Mouse (Mus musculus) liver, adult 2 months (tissue): ENCODE results near the gene Zfp704. TPM values are rescaled to one million over a fixed set of nuclear protein-coding genes. Genes with fewer than 3 reads are reported as not detected.

Experiments
- DNase-seq: peaks from one replicate; pipeline ENCODE4 v3.0.0-alpha.2; 2011; ENCODE audit warnings: low read depth, low spot score; ENCODE audit errors: extremely low read depth
- H3K27ac ChIP-seq: fragments of 200-500 bp; replicated peaks from 2 replicates; pipeline ENCODE4 v1.5.1; 2012; ENCODE audit warnings: low read depth, mild to moderate bottlenecking, control low read depth, inconsistent platforms, low read length; ENCODE audit not compliant: insufficient read depth
- H3K27me3 ChIP-seq: fragments of 200-500 bp; 2 replicates; pipeline ENCODE4 v1.6.1; 2012; ENCODE audit warnings: mild to moderate bottlenecking, moderate library complexity, low read length, inconsistent platforms; ENCODE audit not compliant: control insufficient read depth, insufficient read depth
- H3K36me3 ChIP-seq: fragments of 200-500 bp; 2 replicates; pipeline ENCODE4 v1.6.1; 2012; ENCODE audit warnings: low read length, inconsistent platforms; ENCODE audit not compliant: control insufficient read depth, insufficient read depth
- H3K4me1 ChIP-seq: fragments of 200-500 bp; 2 replicates; pipeline ENCODE4 v1.6.1; 2011; ENCODE audit warnings: low read length; ENCODE audit not compliant: control insufficient read depth, insufficient read depth
- H3K4me3 ChIP-seq: fragments of 200-500 bp; 2 replicates; pipeline ENCODE4 v1.5.1; 2011; ENCODE audit warnings: low read depth, mild to moderate bottlenecking, control low read depth, low read length, moderate library complexity; ENCODE audit not compliant: insufficient read depth
- H3K79me2 ChIP-seq: fragments of 200-500 bp; 2 replicates; pipeline ENCODE4 v1.6.1; 2012; ENCODE audit warnings: inconsistent platforms, mild to moderate bottlenecking, low read length, moderate library complexity; ENCODE audit not compliant: control insufficient read depth, insufficient read depth
- H3K9ac ChIP-seq: fragments of 200-500 bp; 2 replicates; pipeline ENCODE4 v1.6.1; 2012; ENCODE audit warnings: low read depth, mild to moderate bottlenecking, control low read depth, inconsistent platforms, low read length
- CTCF ChIP-seq: fragments of 200-500 bp; IDR thresholded peaks from 2 replicates; pipeline ENCODE4 v1.5.1; 2011; ENCODE audit warnings: low read depth, low read length, control low read depth
- POLR2A ChIP-seq: fragments of 200-500 bp; IDR thresholded peaks from 2 replicates; pipeline ENCODE4 v1.6.1; 2011; ENCODE audit warnings: low read length, control low read depth; ENCODE audit not compliant: insufficient read depth; ENCODE audit errors: extremely low read depth
- WGBS: fragments of 180-500 bp; shearing (Covaris S2); methylation state at CpG from one replicate; pipeline ENCODE4 v1.1.7; 2018; 5-methylcytosine and 5-hydroxymethylcytosine counted together
- polyA plus RNA-seq: library from polyadenylated mRNA; depleted of rRNA; stranded (reverse); fragments of >200 nt; gene quantifications from 2 replicates; pipeline ENCODE4 v1.2.3, GENCODE M21; 2012
- total RNA-seq: library from RNA; depleted of rRNA; stranded (reverse); fragments of >200 nt; gene quantifications from 2 replicates; pipeline ENCODE4 v1.2.3, GENCODE M21; 2014

Zfp704 gene
- total and polyA plus RNA-seq, 2 experiments: 1.3 to 3.2 TPM

DNA sequence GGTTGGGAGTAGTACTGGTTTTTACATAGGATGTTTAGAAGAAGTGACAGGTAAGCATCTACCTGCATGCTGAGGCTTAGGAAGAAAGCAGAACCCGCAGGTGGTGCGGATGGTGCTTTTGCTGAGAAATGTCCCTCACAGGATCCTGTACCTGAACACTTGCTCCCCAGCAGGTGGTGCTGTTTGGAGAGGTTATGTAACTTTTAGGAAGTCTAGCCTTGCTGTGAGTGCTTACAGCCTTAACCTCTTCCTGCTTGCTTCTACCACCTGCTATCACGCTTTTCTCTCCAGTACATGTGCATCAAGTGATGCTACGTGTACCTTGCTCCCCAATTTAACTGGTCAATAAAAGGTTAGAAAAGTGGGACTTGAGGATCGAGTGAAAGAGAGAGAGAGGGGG, 161.3 kb downstream of the Zfp704 start:
- no peaks in the 10 kb centered on the region for H3K27me3 ChIP-seq
- H3K4me3 ChIP-seq: no peak overlapping the region
- 92% methylated on average over 5 of the region's 5 CpGs for WGBS
- no peaks in the 10 kb centered on the region for H3K4me1 ChIP-seq
- DNase-seq: no peak
- H3K79me2 ChIP-seq: no peaks in the 10 kb centered on the region
- no peak overlapping the region for H3K27ac ChIP-seq
- no peak overlapping the region for H3K9ac ChIP-seq
- TF ChIP-seq POLR2A (no peak), CTCF (no peak)
- no peaks in the 10 kb centered on the region for H3K36me3 ChIP-seq

DNA sequence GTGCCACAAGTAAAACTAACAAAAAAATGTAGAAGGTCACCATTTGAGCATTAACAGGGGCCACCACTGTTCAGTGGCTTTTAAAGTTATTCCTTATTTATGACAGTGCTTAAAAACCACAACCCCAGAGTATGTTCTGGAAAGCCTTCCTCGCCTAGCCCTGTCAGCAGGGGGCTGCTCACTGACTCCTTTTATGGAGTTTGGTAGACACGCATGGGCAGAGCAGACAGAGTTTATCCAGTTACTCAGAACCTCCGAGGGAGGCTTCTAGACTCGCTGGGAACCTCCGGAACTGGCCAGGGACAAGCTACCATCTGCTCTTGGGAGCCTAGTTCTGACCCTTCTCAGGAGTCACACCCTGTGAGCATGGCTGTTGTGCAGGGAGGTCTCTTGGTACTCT, 165.3 kb downstream of the Zfp704 start:
- H3K27me3 ChIP-seq: no peaks in the 10 kb centered on the region
- 95% methylated on average over 5 of the region's 5 CpGs for WGBS
- no peaks in the 10 kb centered on the region for H3K36me3 ChIP-seq
- H3K27ac ChIP-seq: no peak overlapping the region
- H3K79me2 ChIP-seq: no peaks in the 10 kb centered on the region
- H3K4me3 ChIP-seq: no peak overlapping the region
- H3K9ac ChIP-seq: no peak overlapping the region
- TF ChIP-seq CTCF (no peak), POLR2A (no peak)
- H3K4me1 ChIP-seq: no peaks in the 10 kb centered on the region
- no peak for DNase-seq

DNA sequence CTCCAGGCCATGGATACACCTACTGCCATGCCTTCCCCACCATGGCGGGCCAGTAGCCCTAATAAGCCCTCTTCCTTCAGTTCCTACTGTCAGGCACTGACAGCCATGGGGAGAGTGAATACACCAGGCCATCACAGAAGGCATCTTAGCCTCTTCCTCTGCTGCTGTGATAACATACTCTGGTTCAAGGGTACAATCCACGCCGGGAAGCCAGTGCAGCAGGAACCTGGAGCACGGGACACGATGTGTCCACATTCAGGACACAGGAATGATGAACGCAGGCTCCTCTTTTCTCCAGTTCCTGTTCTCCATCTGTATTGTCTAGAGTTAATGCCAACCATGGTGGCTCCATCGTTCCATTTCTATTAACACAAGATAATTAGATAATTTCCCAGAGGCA, 165.9 kb downstream of the Zfp704 start:
- Histone ChIP-seq H3K4me3 (no peak overlapping the region), H3K27me3 (no peaks in the 10 kb centered on the region), H3K9ac (no peak overlapping the region), H3K4me1 (no peaks in the 10 kb centered on the region), H3K79me2 (no peaks in the 10 kb centered on the region), H3K27ac (no peak overlapping the region), H3K36me3 (no peaks in the 10 kb centered on the region)
- TF ChIP-seq CTCF (no peak), POLR2A (no peak)
- 93% methylated on average over 7 of the region's 7 CpGs for WGBS
- DNase-seq: no peak

DNA sequence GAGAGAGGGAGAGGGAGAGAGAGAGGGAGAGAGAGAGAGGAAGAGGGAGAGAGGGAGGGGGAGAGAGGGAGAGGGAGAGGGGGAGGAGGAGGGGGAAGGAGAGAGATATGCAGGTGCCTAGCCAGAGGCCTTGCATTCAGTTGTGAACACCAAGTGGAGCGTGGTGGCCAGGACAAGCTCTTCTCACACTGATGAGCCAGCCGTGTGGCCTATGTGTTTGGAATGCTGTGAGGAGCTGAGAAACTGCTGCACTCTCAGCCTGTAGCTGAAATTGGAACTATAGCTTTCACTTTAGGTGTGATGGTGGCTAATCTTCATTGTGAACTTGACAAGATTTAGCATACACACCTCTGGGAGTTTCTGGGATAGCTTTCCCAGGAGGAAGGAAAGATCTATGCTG, 166.4 kb downstream of the Zfp704 start:
- WGBS: 97% methylated on average over 2 of the region's 2 CpGs
- Histone ChIP-seq H3K27ac (no peak overlapping the region), H3K27me3 (no peaks in the 10 kb centered on the region), H3K4me3 (no peak overlapping the region), H3K9ac (no peak overlapping the region), H3K4me1 (no peaks in the 10 kb centered on the region), H3K79me2 (no peaks in the 10 kb centered on the region), H3K36me3 (no peaks in the 10 kb centered on the region)
- no peak for DNase-seq
- TF ChIP-seq POLR2A (no peak), CTCF (no peak)

DNA sequence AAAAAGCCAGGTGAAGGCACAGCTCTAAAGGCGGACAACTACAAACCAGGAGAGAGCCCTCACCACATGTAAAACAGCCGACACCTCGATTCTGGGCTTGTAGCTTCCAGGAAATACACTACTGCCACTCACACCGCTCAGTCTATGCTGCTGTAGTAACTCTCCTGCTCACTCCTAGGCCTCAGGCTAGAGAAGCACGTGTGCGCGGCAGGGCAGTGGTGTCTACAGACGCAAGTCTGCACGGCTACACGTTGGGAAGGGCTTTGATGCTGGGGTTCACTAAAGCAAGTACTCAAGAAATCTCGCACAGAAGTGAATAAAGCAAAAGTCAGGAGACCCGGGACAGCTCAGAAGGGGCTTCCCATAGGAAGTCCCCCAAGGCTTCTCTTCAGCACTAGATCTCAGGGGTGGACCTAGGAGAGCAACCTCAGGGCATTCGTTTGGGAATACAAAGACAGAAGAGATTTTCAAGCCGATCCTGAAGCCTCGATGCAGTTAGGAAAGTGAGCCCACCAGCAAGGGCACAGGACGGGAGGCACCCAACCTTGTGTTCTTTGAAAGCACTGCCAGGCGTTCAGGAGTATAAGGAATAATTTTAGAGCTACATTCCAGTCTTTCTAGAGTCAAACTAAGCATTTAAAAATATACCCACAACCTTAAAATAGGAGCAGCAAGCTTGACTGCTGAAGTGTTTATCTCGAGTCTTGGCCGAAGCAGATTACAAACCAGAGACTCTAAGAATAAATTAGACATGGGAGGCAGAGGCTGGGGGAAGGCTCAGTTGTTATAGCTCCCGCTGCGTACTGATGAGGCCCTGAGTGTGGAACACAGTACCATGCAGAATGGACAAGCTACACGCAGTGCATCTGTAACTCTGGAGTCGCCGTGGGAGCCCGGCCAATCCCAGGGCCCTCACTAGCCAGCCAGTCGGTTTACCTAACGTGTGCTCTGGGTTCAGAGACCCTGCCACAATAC, 168.0 kb downstream of the Zfp704 start:
- 94% methylated on average over 27 of the region's 27 CpGs for WGBS

DNA sequence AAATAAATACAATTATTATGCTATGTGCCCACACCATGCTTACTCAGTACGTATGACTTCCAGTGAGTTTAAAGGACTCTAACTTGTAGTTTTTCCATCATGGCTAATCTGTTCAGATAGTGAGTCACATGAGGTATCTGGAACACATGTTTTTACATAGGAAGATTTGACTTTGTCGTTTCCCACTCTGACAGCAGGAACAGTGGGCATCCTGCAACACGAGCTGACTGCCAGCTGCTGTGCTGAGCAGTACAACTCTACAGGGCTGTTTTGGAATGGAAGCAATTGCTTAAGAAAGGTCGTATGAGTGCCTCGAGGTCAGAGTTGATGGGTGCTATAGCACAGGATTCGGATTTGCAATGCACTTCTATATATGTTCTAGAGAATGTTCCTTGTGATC, 169.4 kb downstream of the Zfp704 start:
- Histone ChIP-seq H3K9ac (no peak overlapping the region), H3K27ac (no peak overlapping the region), H3K4me1 (no peaks in the 10 kb centered on the region), H3K36me3 (no peaks in the 10 kb centered on the region; the same call in 1 of the 2 replicates), H3K27me3 (no peaks in the 10 kb centered on the region), H3K79me2 (no peaks in the 10 kb centered on the region), H3K4me3 (no peak overlapping the region)
- no peak for DNase-seq
- 83% methylated on average over 6 of the region's 6 CpGs for WGBS
- no peak for TF ChIP-seq POLR2A
- no peak for TF ChIP-seq CTCF

More for the DNA sequence above, 168.0 kb downstream of the Zfp704 start:
- H3K27me3 ChIP-seq: no peaks in the 10 kb centered on the region
- no peak overlapping the region for H3K9ac ChIP-seq
- no peaks in the 10 kb centered on the region for H3K79me2 ChIP-seq
- DNase-seq: no peak
- TF ChIP-seq CTCF (no peak), POLR2A (no peak)
- no peaks in the 10 kb centered on the region for H3K4me1 ChIP-seq
- no peak overlapping the region for H3K4me3 ChIP-seq
- no peak overlapping the region for H3K27ac ChIP-seq
- no peaks in the 10 kb centered on the region; the same call in 1 of the 2 replicates for H3K36me3 ChIP-seq
